Mouse (Mus musculus): ENCODE data around the gene Clgn.
"Not testable (repeated sequence)": the region's sequence is repeated elsewhere in the genome, so short reads cannot be mapped to it uniquely, and the experiment has no call there.

Clgn gene

GRCm38 (mm10) chr8:83423032-83423825 is 33.6 kb downstream of the Clgn start:
- DNase-seq (ENCODE audit: low spot score in 2 of 2), result no peak

DNA sequence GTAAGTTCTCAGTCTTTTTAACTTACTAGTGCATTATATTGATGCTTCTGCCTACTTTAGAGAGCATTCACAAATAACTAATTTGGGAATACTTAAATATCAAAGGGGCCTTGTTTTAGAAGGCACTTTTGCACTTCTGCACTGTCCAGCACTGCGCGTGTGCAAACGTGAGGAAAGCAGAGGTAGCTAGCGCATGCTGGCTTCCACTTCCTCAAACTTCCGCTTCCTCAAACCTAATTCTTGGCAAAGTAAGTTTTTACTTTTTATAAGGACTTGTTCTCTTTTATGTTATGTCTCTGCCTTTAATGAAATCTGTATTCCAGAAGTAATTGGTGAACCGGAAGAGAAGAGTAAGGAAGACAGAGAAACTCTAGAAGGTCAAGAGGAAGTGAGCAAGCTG is 35.5 kb downstream of the Clgn start:
- DNase-seq (ENCODE audit: low spot score in 2 of 2), result no peak

- DNase-seq (ENCODE audit: low spot score in 2 of 2), result no peak
Observed at GRCm38 (mm10) chr8:83426104-83426759, 36.6 kb downstream of the Clgn start.

DNA sequence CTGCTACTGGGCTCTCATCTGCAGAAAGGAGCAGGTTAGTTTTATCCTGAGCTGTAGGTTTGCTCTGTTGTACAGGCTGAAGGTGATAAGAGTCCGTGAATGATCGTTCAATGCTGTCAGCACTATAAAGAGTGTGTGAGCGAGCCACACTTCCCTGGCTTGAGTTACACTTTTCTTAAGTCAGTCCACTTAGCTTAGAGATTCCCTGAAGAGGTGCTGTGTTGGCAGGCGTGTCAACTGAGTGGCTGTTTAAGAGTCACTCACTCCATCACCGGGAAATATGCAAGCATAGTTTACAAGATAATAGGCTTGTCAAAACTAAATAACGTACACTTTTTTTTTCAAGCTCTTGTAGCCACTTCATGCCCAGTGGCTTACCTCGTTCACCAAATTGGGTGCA is 37.3 kb downstream of the Clgn start:
- no peak for DNase-seq (ENCODE audit: low spot score in 2 of 2)

DNA sequence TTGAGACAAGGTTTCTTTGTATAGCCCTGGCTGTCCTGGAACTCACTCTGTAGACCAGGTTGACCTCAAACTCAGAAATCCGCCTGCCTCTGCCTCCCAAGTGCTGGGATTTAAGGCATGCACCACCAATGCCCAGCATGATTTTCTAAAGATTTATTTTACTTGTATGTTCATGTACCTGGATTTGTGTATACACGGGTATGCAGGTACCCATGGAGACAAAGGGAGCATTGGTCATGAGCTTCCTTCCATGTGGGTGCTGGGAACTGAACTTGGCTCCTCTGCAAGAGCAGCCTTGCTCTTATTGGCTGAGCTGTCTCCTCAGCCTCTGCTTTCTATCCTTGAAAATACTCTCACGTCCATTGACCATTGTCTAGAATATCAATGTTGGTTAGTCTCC is 39.0 kb downstream of the Clgn start:
- not testable (repeated sequence) for DNase-seq (ENCODE audit: low spot score in 2 of 2)

DNA sequence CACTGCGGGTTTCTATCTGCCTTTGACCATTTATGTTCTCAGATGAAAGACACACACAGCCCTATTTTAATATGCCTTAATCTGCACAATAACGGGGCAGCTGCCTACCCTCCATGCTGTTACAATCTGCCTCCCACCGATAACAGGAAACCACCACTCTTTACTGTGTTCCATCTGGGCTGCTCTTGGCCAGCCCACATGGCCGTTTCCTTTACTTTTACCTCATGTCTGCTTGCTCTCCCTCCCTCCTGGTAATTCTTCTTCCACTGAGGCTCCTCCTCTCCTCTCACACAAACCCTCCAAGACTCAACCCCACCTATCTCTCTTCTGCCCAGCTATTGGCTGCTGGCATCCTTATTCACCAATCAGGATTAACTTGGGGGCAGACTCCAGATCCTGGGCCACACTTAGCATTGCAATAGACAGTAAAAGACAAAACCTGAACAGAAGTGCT is 39.4 kb downstream of the Clgn start:
- no peak for DNase-seq (ENCODE audit: low spot score in 2 of 2)

DNA sequence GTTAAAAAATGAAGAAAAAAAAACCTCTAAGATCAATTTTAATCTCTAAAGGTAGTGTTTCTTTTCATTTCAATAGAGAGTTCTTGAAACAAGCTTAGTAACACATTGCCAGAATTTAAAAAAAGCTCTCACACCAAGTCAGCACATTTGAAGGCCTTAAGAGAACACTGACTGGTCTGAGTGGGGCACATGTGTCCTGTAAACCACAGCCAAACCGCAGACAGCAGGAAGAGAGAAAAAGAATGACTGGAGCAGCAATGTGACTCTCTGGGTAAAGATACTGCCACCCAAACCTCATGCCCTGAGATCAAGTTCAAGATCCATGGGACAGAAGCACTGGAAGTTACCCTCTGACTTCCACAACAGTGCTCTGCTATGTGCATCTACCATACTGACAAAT is 47.4 kb downstream of the Clgn start:
- no peak for DNase-seq (ENCODE audit: low spot score in 2 of 2)

DNA sequence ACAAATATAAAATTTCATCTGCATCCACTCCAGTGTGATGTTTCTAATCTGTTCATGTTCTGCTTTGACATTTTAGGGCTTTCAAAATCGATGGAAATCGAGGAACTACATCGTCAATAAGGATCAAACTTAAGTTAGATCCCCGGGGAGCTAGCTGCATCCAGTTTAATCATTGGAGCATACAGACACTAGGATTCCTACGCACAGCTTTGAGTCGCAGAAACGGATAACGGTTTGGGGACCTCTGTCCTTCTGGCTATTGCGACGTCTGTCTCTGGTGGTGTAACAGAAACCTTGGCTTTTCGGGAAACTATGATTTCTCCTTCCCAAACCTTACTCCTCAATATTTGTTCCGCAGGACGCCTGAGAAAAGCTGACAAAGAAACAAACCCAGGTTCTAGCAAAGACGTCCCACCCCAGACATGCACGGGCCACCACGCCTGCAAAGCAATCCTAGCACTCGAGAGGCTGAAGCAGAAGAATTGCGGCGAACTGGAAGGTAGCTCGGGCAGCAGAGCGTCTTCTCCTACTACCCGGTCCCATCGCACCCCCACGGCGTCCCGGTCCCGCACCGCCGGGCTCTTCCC is 52.1 kb downstream of the Clgn start:
- peak in 1 of 2 experiments; percentile 13 for DNase-seq (ENCODE audit: low spot score in 2 of 2)

DNA sequence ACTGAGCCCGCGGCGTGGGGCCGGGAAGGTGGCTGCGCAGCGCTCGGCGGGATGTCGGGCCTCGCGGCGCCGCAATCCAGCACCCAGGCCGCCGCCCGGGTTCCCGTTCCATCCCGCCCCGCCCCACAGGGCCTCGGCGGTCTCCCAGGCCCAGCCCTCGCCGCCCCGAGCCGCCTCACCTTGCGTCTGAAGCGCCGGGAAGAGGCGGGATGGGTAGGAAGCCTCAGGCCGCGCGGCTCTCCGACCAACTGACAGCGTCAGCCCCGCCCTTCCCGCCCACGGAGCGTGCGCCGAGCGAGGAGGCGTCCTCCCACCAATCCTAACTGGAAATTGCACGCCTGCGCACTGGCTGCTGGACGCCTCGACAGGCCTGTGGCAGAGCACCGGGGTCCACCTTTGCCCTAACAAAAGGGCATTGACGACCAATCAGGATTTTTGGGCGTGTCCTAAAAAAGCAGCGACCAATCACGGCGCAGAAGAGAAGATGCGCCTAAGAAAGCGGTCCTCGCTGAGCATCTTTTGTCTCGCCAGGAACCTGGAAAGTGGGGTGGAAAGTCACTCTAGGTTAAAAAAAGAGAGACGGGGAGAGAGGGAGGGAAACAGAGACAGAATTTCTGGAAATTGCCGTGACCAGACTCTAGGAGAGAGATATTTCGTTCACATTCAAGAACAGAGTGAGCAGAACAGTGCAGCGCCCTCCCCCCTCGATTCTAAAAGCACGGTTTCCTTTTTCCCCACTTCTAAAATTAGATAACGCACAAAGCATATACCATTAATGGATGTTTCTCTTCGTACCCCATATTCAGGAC is 52.8 kb downstream of the Clgn start:
- DNase-seq (ENCODE audit: low spot score in 2 of 2), result peak; percentile 86 to 91

DNA sequence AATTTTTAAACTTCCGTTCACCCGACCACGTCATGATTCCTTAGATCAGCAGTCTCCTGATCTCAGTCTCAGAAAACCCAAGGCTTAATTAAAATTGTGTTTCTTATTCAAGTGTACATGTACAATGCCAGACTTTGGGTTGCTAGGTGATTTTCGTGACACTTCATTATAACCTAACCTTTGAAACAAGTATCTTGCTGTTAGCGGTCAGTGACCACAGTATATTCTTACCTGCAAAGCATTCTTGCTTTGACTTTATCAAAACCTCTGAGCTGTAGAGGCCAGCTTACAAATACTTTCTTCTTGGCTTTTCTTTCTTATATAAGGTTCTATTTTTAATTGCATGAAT is 53.4 kb downstream of the Clgn start:
- DNase-seq (ENCODE audit: low spot score in 2 of 2), result no peak

DNA sequence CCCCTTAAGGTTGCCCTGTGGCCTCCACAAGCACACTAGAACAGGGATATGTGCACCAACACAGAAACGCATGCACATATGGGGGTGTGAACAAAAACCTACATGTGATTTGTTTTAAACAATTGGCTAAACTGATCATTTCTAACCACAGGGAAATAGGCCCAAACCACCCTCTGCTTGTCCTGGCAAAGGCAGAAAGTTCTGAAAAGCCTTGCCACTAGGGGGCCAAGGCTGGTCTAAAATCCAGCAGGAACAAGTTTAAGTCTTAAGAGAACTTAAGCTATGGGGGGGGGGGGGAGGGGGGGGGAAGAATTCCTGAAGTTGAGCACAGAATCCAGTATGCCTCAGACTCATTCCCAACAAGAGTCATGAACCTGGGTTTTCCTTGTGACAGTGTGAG is 60.3 kb downstream of the Clgn start:
- DNase-seq (ENCODE audit: low spot score in 2 of 2), result no peak

GRCm38 (mm10) chr8:83451056-83451455 is 61.4 kb downstream of the Clgn start:
- DNase-seq (ENCODE audit: low spot score in 2 of 2), result no peak

GRCm38 (mm10) chr8:83457121-83457520 is 67.5 kb downstream of the Clgn start:
- DNase-seq (ENCODE audit: low spot score in 2 of 2), result no peak

- no peak for DNase-seq (ENCODE audit: low spot score in 2 of 2)
Observed at GRCm38 (mm10) chr8:83458222-83458621, 68.6 kb downstream of the Clgn start, which contains the start of gene Scoc. TSS of gene Scoc (minus strand) at chr8:83458391.

DNA sequence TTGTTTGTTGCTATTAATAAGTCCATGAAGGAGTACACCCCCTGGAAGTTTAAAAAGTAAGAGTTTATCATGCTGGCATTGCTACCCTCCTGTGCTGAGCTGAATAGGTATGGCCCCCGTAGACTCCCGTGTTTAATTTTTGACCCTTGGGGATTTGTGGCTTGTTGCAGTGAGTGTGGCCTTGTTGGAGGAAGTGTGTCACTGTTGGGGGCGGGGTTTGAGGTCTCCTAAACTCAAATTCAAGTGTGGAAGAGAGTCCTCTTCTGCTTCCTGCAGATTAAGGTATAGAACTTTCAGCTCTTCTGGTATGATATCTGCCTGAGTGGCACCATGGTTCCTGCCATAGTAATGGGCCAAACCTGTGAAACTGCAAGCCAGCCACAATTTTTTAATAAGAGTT is 69.9 kb downstream of the Clgn start:
- DNase-seq (ENCODE audit: low spot score in 2 of 2), result no peak

Measured in frontal cortex, postnatal 25 days (tissue).